Mouse (Mus musculus) olfactory bulb, adult 2 months (tissue): ENCODE measurements at regions not wholly inside any gene's neighbourhood (a gene's known extent, or its start where the extent isn't known, plus 50 kb on each side); places are given as distances from the start of the nearest gene placed in this dataset.

Experiments
- CTCF ChIP-seq: fragments of 200-500 bp; IDR thresholded peaks from 2 replicates; pipeline ENCODE4 v1.5.1; 2012; ENCODE audit warnings: low read depth, mild to moderate bottlenecking, low read length, moderate library complexity; ENCODE audit not compliant: insufficient read depth
- POLR2A ChIP-seq: fragments of 200-500 bp; IDR thresholded peaks from 2 replicates; pipeline ENCODE4 v1.6.1; 2012; ENCODE audit warnings: mild to moderate bottlenecking, low read depth, low read length, moderate library complexity; ENCODE audit not compliant: insufficient read depth

- TF ChIP-seq CTCF: no peak
- TF ChIP-seq POLR2A: no peak
Observed at GRCm38 (mm10) chr8:8274211-8274641, 386.8 kb downstream of the Efnb2 start.
